Mouse (Mus musculus) right cerebral cortex, postnatal 4 days (tissue): ENCODE data around the gene Sgms1.

Experiments used
- DNase-seq: peaks from one replicate; pipeline ENCODE4 v3.0.0-alpha.2; 2022

Sgms1 gene

DNA sequence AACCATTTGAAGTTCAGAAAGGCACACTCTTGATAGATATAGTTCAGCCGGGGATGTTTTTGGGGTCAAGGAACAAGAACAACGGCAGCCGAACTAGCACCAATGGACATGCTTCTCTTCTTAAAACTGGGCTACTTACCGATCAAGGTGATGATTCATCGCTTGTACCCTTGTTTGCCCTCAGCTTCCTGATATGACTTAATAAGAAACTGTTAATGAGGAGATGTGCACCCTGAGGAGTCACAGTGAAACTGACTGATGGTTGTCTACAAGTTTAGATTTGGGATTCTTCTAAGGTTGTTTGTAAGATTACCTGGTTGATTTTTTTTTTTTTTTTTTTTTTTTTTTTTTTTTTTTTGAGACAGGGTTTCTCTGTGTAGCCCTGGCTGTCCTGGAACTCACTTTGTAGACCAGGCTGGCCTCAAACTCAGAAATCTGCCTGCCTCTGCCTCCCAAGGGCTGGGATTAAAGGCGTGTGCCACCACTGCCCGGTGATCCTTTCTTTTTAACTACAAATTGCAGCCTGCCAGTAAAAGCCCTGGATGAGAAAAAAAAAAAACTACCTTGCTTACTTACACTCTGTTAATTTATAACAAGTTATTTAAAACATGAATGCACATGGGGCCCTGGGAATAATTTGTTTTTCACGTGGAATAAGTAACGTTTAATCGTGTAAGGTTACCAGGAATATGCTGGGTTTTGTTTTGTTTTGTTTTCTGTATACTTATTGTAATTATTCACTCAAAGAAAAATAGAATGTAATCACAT lies 126.5 kb downstream of the Sgms1 start:
- DNase-seq = no peak

DNA sequence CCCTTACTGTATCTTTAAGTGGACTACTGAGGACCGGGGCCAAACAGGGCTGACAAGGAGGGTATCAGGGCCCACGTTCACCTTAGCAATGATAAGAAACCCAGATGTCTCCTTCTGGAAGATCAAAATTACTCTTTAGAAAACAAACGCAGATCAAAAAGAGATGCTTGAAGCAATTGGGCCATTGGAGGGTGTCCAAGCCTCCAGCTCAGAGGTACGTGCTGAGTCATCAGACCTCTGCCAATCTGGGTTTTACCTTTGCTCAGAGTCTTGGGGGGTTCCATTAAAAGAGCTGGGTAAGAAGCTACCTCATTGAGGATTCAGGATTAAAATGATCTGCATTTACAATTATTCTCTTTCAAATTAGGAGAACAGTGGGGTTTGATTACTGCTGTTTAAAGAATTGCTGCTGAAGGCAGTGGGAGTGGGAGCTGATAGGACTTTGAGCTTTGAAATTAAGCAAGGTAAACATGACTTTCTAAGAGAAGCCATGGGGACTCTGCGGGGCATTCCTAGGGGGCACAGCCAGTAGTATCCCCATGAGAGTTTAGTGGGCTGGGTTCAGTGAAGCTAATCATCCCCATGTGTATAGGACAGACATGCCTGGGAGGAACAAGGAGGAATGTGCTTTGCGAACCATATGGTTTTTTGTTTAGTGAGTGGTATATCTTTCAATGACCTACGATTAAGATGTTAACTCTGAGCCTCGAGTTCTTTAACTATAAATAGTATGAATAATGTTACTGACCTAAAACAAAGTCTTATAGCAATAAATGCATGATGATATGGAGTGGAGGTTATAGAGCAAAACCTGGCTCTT lies 128.4 kb downstream of the Sgms1 start:
- no peak for DNase-seq

- no peak for DNase-seq
These were observed 129.7 kb downstream of the Sgms1 start for GRCm38 (mm10) chr19:32259830-32260229.

- no peak for DNase-seq
These were observed 130.5 kb downstream of the Sgms1 start for GRCm38 (mm10) chr19:32259048-32259447.

- no peak for DNase-seq
These were observed 131.4 kb downstream of the Sgms1 start for GRCm38 (mm10) chr19:32258146-32258545.

GRCm38 (mm10) chr19:32257616-32258015 lies 131.9 kb downstream of the Sgms1 start:
- DNase-seq = no peak

DNA sequence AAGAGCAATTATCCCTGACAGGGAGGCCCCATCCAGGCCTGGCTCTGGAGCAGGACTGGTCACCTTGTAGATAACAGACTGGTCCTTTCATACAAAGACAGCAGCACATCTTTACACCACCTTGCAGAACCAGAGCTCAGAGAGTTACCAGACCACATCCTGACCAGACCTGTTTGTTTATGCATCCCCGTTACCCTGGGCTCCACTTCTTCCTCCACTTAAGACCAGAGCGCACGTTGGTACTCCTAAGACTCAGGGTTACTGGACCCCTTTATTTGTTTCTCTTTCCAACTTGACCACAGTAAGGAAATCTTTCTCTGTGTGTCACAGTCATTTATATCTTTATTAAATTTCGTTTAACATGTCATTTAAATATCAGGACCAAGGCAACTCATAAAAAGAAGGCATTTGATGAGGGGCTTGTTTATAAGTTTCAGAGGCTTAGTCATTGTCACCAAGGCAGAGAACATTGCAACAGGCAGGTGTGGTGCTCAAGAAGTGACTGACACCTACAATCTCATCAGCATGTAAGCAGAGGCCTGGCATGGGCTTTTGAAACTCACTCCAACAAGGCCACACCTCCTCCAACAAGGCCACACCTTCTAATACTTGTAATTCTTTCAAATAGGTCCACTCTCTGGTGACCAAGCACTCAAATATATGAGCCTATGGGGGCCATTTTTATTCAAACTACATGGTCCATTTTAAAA lies 132.7 kb downstream of the Sgms1 start:
- no peak for DNase-seq

DNA sequence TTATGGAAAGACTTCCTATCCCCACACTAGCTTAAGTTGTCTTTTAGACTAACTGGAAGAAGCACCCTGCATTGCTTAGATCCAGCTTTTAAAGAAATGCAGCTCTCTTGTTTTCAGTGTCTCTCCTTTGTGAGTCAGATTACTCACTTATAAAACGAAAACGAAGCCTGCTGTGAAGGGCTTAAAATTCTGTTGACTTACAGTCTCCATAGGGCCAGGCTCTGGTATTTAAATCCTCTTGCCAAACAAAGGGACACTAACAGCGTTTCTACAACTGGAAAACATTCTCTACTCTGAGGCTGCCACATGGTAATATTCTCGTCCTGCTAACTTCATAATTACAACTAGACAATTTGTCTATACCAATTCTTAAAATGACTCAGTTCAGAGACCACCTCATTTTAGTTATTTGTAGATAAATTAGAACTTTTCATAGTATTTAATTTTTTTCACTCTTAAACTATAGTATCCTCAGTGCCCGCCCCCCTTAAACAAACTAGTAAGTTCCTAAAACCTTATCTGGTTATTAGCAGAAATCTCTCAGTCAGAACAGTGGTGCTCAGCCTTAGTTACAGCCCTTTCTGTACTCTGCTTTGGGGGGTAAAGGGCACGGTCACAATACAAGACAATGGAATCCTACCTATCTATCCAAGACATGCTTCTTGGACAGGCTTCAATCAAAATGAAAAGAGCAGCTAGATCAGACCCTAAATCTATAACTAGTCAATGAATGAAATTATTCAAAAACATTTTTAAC lies 133.9 kb downstream of the Sgms1 start:
- DNase-seq = no peak

GRCm38 (mm10) chr19:32254739-32255344 lies 134.7 kb downstream of the Sgms1 start:
- no peak for DNase-seq

- DNase-seq = no peak
These were observed 135.3 kb downstream of the Sgms1 start for GRCm38 (mm10) chr19:32254204-32254603.

DNA sequence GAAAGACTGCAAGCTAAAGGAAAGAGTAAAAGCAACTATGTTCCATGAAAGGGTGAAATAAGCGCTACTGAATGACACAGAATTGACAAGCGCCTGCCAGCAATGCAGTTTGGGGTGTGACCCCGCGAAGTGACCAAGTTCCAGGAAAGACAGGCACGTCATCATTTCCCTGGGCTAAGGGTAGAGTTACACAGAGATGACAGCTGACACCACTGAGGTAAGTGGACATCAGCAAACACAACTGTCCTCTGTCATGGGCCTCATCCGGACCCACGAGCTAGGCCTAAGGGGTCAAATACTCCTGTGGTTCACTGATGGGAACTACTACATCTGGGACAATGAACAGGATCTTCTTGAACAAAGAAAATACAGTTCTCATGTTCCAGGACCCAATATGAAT lies 136.5 kb downstream of the Sgms1 start:
- no peak for DNase-seq

DNA sequence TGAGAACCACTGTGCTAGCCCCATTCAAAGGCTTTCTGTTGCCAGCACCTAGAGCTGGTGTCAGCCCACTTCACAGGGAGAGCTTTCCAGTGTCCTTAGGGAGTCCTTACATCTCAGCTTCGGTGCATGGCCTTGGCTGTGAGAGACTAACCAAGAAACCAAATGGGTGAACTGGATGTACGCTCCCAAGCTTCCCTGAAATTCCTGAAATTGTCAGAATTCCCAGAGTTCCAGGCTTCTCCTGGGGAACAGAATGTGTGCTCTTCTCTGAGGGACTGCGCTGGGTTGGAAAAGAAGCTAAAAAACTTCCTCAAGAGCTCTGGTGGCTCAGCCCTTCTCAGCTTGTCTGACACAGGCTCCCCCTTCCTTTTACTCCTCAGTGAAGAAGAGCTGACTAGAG lies 137.1 kb downstream of the Sgms1 start:
- DNase-seq = no peak

DNA sequence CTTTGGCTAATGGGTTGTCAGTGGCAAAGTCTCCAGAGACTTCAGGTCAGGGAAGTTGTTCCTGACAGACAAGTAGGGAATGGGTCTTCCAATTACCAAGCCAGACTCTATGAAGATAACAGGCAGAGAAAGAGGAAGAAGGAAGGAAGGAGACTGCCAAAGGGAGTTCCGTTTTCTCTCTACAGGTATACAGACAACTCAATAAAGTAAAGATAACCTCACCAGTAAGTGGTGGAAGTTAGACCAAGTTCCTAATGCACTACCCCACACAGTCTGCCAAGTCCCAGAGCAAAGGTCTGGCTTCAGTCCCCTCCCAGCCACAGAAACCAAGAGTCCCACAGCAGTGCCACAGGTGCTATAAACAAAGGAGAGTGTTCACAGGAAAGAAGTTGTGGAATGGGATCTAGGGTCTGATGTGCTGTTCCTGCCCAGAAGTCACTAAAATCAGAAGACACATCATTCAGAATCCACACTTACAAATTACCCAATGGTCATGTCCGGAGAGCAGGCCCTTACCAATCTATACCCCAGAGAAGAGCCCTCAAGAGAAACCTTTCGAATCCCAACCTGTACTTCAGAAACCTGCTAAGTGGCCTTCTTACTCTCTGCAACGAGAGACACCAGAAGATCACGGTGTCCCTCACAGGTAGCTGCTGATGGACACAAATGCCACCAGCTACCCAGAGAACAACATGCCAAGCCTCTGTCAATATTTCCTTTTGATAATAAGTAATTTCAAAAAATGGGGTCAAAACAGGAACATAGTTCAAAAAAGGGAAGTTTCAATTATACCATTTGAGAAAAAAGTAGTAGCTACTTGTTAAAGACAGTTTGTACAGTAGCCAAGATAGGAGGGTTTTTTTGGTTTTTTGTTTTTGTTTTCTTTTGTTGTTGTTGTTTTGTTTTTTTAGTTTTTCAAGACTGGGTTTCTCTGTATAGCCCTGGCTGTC lies 140.1 kb downstream of the Sgms1 start:
- DNase-seq = no peak

DNA sequence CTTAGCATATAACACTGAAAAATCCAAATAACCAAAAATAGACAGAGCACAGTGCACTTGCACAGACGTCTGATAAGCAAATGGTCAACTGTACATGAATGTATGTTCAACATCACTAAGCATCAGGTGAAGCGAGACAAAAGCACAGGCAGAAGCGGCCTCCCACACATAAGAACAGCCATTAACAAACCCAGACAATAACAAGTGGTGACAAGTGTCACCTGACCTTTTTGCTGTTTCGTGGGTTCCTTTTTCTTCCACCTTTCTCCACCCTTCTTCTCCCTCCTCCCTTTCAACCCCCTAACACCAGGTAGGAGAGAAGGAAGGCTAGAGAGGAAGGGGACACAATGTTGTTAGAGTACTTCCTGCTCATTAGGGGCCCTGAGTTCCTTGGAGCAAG lies 144.6 kb downstream of the Sgms1 start:
- no peak for DNase-seq

GRCm38 (mm10) chr19:32243246-32243645 lies 146.3 kb downstream of the Sgms1 start:
- DNase-seq = no peak

DNA sequence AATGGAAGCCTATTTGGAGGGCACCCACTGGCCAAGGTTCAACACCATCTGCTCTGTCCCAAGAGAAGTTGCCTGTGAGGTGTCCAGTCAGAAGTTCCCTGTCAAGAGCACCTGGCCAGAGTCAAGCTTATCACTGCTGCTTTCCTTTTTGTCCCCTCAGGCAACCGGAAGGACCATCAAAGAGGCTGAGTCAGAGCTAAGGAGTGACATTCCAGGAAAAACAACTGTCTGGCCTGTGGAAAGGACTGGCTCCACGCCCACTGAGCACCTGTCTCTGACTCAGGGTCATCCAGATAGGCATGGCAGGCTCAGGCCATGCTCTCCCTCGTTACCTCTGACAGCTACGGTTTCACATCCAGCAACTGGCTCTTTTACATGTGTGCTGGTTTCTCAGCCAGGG lies 147.4 kb downstream of the Sgms1 start:
- no peak for DNase-seq

- DNase-seq = no peak
These were observed 149.0 kb downstream of the Sgms1 start for GRCm38 (mm10) chr19:32240417-32240990.

GRCm38 (mm10) chr19:32239925-32240324 lies 149.6 kb downstream of the Sgms1 start:
- DNase-seq = no peak

GRCm38 (mm10) chr19:32239459-32239792 lies 150.1 kb downstream of the Sgms1 start:
- no peak for DNase-seq

DNA sequence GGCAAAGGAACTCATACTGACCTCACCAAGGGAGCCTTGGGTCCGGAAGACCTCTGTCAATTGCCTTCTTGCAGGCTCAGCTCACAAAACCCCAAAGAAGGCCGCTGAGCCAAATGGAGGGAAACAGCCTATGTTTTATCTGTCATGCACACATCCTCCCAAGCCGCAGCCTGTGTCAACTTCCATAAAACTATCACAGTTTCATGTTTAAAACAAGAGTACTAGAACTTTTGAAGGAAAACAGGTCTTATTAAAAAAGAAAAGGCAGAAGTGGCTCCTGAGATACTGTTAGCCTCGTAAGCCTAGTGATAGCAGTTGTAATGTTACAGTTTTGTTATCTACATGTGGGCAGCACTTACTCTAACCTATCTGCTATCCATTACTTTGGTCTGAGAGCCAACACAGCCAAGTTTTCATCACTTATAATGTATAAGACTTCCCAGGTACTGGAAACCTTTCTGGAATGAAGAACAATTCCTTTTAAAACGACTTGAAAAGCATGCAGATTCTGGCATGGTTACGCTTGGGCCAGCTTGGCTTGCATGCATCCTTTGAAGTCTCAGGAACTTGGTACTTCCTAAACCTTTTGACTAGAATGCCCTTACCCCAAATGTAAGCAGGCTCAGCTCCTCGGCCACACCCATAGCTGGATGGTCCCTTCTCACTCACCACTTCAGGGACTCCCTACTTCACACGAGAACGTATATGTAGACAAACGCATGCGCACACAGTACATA lies 150.6 kb downstream of the Sgms1 start:
- no peak for DNase-seq
